Mouse (Mus musculus) neural tube, embryonic 13.5 days (tissue): ENCODE measurements around the gene Olfr153. TPM values are rescaled to one million over a fixed set of nuclear protein-coding genes. Genes with fewer than 3 reads are reported as not detected.

Experiments
- polyA plus RNA-seq: library from polyadenylated mRNA; unstranded; fragments of >200 nt; fragmentation: Nextera tagmentation; extraction: Ambion mirVana; gene quantifications from 2 replicates; pipeline ENCODE4 v1.2.1, GENCODE M21; 2015

Olfr153 gene
- polyA plus RNA-seq, 1 experiment from 2014 or later: not detected

Other genes starting within 250 kb of the Olfr153 start
- not detected in 2 replicates for gene Olfr1118, start 224.2 kb upstream of the Olfr153 start, polyA plus RNA-seq
- gene Olfr1120, start 177.0 kb upstream of the Olfr153 start, polyA plus RNA-seq: not detected in 2 replicates
- not detected in 2 replicates for gene Olfr1121, start 161.9 kb upstream of the Olfr153 start, polyA plus RNA-seq
- gene Olfr1122, start 145.9 kb upstream of the Olfr153 start, polyA plus RNA-seq: not detected in 2 replicates
- not detected in 2 replicates for gene Olfr1123, start 115.2 kb upstream of the Olfr153 start, polyA plus RNA-seq
- gene Olfr1124, start 101.5 kb upstream of the Olfr153 start, polyA plus RNA-seq: 0.10 TPM in 1 of 2 replicates, not detected in the other
- not detected in 2 replicates for gene Olfr1126, start 77.8 kb upstream of the Olfr153 start, polyA plus RNA-seq
- not detected in 2 replicates for gene Pramel7, start 34.7 kb upstream of the Olfr153 start, polyA plus RNA-seq
- gene Pramel6, start 25.2 kb upstream of the Olfr153 start, polyA plus RNA-seq: not detected in 2 replicates
- not detected in 2 replicates for gene Olfr1128, start 13.7 kb downstream of the Olfr153 start, polyA plus RNA-seq
- gene Olfr1129, start 42.1 kb downstream of the Olfr153 start, polyA plus RNA-seq: not detected in 2 replicates
- gene Olfr1130, start 74.4 kb downstream of the Olfr153 start, polyA plus RNA-seq: not detected in 2 replicates
- gene Olfr1131, start 95.3 kb downstream of the Olfr153 start, polyA plus RNA-seq: not detected in 2 replicates
- not detected in 2 replicates for gene Olfr1132, start 105.7 kb downstream of the Olfr153 start, polyA plus RNA-seq
- not detected in 2 replicates for gene Olfr1133, start 115.6 kb downstream of the Olfr153 start, polyA plus RNA-seq
- gene Olfr1134, start 126.7 kb downstream of the Olfr153 start, polyA plus RNA-seq: not detected in 2 replicates
- gene Olfr1135, start 141.9 kb downstream of the Olfr153 start, polyA plus RNA-seq: not detected in 2 replicates
- gene Olfr1136, start 162.2 kb downstream of the Olfr153 start, polyA plus RNA-seq: not detected in 2 replicates
- gene Olfr1137, start 181.4 kb downstream of the Olfr153 start, polyA plus RNA-seq: not detected in 2 replicates
- not detected in 2 replicates for gene Olfr1138, start 208.2 kb downstream of the Olfr153 start, polyA plus RNA-seq
- gene Olfr1140, start 212.0 kb downstream of the Olfr153 start, polyA plus RNA-seq: not detected in 2 replicates
- gene Olfr1141, start 222.2 kb downstream of the Olfr153 start, polyA plus RNA-seq: not detected in 2 replicates
- not detected in 2 replicates for gene Olfr152, start 247.7 kb downstream of the Olfr153 start, polyA plus RNA-seq